Mouse (Mus musculus): ENCODE measurements around the gene Caprin2.

Caprin2 gene

GRCm38 (mm10) chr6:148831728-148832121, 64.3 kb downstream of the Caprin2 start:
- no peak for DNase-seq

GRCm38 (mm10) chr6:148830748-148831727, 65.0 kb downstream of the Caprin2 start, which contains the start of gene Ipo8:
Gene Ipo8, minus strand, starts transcription at chr6:148831467.
- DNase-seq = peak; percentile 97

GRCm38 (mm10) chr6:148830355-148830747, 65.7 kb downstream of the Caprin2 start:
- no peak for DNase-seq

- peak; percentile 5 for DNase-seq
Observed at GRCm38 (mm10) chr6:148826119-148826518, 69.9 kb downstream of the Caprin2 start.

- peak; percentile 6 for DNase-seq
Observed at GRCm38 (mm10) chr6:148818624-148819343, 77.3 kb downstream of the Caprin2 start.

GRCm38 (mm10) chr6:148816751-148817150, 79.3 kb downstream of the Caprin2 start:
- no peak for DNase-seq

GRCm38 (mm10) chr6:148811117-148811516, 84.9 kb downstream of the Caprin2 start:
- no peak for DNase-seq

- no peak for DNase-seq
Observed at GRCm38 (mm10) chr6:148799773-148800172, 96.3 kb downstream of the Caprin2 start.

- no peak for DNase-seq
Observed at GRCm38 (mm10) chr6:148795145-148795544, 100.9 kb downstream of the Caprin2 start.
